Mouse (Mus musculus) left cerebral cortex, postnatal 36 days (tissue): ENCODE data around the gene Ssxb10. TPM values are rescaled to one million over a fixed set of nuclear protein-coding genes. Genes with fewer than 3 reads are reported as not detected.
"Not testable (repeated sequence)": the region's sequence is repeated elsewhere in the genome, so short reads cannot be mapped to it uniquely, and the experiment has no call there.

ENCODE experiments used
- DNase-seq, 2 experiments: peaks; one replicate each; pipeline ENCODE4 v3.0.0; 2021 to 2022; ENCODE audit warnings: low spot score in 2 of 2, mixed read lengths in 1 of 2
- intact Hi-C: fragments of 180-260 bp; cut with DNase I; formaldehyde crosslinking; loops from one replicate; pipeline ENCODE4 v1.15.1; 2025
- total RNA-seq, 2 experiments: library from RNA; stranded (reverse); gene quantifications; 2 replicates each; pipeline ENCODE4 v1.2.3; 2021

The Ssxb10 gene
- not detected for total RNA-seq

- intact Hi-C loops, result no loop called here
- DNase-seq, result no peak
Observed at GRCm38 (mm10) chrX:8327124-8327523, at the start of gene Ssxb10. Ssxb10 (plus strand) TSS chrX:8327424.

DNA sequence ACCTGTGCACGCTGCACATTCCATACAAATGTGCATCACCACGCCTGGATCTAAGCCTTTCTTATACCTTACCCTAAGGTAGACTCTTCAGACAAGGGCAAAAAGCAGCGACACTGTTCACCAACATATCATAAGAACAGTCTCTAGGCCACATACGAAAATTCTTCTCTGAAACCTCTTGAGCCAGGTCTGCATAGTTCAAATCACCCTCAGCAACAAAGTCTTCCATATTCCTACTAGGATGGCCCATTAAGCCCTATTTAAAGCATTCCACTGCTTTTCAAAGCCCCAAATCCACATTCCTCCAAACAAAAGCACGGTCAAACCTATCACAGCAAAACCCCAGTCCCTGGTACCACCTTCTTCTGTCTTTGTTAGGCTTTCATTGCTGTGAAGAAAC is 38.6 kb upstream of the Ssxb10 start:
- intact Hi-C loops, result no loop called here
- no peak for DNase-seq

DNA sequence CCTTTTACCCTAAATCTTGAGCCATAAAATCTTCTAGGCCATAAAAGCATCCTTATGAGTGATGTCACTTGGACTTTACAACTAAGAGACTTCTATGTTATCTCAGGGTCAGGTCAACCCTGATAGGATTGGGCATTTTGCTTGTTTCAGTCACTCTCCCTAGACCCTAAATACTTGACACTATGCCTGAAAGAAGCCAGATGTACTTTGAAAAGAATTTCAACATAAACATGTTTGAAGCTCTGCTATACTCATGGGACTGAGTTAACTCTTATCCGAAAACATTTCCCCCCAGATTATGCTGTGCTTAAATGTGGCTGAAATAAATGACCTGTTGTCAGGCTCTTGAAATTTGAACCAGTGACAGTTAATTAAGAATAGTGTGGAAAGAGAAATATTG is 17.9 kb upstream of the Ssxb10 start:
- no peak for DNase-seq
- intact Hi-C loops, result no loop called here

DNA sequence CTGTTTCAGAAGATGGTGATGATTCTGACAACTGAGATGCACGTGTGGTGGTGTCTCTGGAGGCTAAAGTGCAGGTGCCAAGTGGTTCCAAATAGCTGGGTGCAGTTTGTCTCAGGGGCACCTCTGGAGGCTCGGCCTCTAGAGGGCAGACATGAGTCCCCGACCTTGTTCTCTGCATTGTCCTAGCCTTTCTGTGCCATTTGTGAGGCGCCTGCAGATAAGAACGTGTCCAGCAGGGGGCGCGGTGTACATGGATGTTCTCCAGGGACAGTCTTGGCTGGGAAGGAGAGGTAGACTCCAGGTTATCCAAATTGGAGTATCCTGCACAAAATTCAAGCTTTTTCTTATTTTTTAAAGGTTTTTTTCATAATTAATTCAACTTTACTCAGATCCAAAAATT is 12.3 kb upstream of the Ssxb10 start:
- intact Hi-C loops, result not testable (repeated sequence)
- DNase-seq, result peak in 1 of 2 experiments; percentile 3

- DNase-seq, intact Hi-C loops: not testable (repeated sequence)
Observed at GRCm38 (mm10) chrX:8366678-8367077, 39.5 kb downstream of the Ssxb10 start, which contains the start of gene Ssxb9. Ssxb9 (plus strand) TSS chrX:8366978.

Other genes with a start within 250 kb of the Ssxb10 start
- gene Was, start 236.9 kb upstream of the Ssxb10 start, total RNA-seq, result 1 to 10 TPM; 1.5 to 1.6 TPM
- 100 to 1,000 TPM; 203 TPM for gene Wdr13, start 194.5 kb upstream of the Ssxb10 start, total RNA-seq
- gene Rbm3, start 181.5 kb upstream of the Ssxb10 start, total RNA-seq, result 100 to 1,000 TPM; 124 to 126 TPM
- gene Tbc1d25, start 151.2 kb upstream of the Ssxb10 start, total RNA-seq, result 10 to 100 TPM; 15.9 to 16.8 TPM
- 10 to 100 TPM; 33.5 to 35.9 TPM for gene Ebp, start 133.9 kb upstream of the Ssxb10 start, total RNA-seq
- gene Porcn, start 120.9 kb upstream of the Ssxb10 start, total RNA-seq, result 10 to 100 TPM; 74.4 to 76.7 TPM
- 10 to 100 TPM; 22.8 to 27.2 TPM for gene Ftsj1, start 75.0 kb upstream of the Ssxb10 start, total RNA-seq
- gene Slc38a5, start 56.3 kb upstream of the Ssxb10 start, total RNA-seq, result 1 to 10 TPM; 2.3 to 4.3 TPM
- gene Ssxb9, start 39.6 kb downstream of the Ssxb10 start, total RNA-seq, result not detected
- not detected for gene Ssxb1, start 85.9 kb downstream of the Ssxb10 start, total RNA-seq
- gene Ssxb2, start 134.3 kb downstream of the Ssxb10 start, total RNA-seq, result not detected
- not detected for gene Gm14459, start 197.5 kb downstream of the Ssxb10 start, total RNA-seq
- gene Ssxb6, start 220.8 kb downstream of the Ssxb10 start, total RNA-seq, result not detected